Mouse (Mus musculus) inflammation-experienced regulatory T-cells, adult 6 months (primary cell): ENCODE data around the gene Uts2. TPM values are rescaled to one million over a fixed set of nuclear protein-coding genes. Genes with fewer than 3 reads are reported as not detected.

Experiments
- ATAC-seq: one replicate; pipeline ENCODE4 v1.8.0; 2017
- polyA plus RNA-seq, 3 experiments: library from polyadenylated mRNA; unstranded; fragments of 100-300 nt; shearing (Covaris generic); gene quantifications; one replicate each; pipeline ENCODE4 v1.2.1; 2017

The Uts2 gene
- polyA plus RNA-seq = not detected

DNA sequence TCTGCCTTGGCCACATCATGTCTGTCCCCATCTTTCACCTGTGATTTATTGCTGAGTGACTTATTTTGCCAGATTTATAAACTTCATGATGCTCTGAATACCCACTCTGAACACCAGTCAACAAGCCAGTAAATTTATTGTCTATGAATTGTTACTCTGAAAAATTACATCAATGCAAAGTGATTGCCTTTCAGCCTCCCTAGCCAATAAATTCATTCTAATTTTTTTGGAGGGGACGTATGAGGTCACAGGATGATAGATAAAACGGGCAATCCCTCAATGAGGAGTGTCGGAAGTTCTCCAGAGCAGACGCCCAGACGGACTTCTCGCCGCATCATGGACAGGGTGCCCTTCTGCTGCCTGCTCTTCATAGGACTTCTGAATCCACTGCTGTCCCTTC lies at the start of gene Uts2:
Gene Uts2, plus strand, starts transcription at position 301 of the 400 bp plus-strand sequence.
- ATAC-seq = no peak

DNA sequence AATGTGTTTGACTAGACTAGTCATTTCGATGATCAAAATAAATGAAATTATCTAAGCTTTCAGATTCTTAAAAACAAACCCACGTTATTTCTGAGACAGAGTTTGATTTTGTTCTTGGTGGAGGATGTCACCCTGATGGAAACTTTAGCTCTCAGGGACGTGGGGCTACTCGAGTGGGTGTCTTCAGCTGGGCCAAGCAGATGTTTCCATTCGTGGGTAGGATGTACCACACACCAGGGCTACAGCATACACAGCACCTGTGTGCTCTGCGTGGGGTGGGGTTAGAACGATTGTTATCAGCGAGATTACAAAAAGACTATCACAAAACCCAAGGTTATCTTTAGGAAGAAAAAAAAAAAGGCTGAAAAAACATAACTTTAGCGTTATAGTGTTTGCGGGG lies 45.9 kb upstream of the Uts2 start:
- ATAC-seq = peak; percentile 90

DNA sequence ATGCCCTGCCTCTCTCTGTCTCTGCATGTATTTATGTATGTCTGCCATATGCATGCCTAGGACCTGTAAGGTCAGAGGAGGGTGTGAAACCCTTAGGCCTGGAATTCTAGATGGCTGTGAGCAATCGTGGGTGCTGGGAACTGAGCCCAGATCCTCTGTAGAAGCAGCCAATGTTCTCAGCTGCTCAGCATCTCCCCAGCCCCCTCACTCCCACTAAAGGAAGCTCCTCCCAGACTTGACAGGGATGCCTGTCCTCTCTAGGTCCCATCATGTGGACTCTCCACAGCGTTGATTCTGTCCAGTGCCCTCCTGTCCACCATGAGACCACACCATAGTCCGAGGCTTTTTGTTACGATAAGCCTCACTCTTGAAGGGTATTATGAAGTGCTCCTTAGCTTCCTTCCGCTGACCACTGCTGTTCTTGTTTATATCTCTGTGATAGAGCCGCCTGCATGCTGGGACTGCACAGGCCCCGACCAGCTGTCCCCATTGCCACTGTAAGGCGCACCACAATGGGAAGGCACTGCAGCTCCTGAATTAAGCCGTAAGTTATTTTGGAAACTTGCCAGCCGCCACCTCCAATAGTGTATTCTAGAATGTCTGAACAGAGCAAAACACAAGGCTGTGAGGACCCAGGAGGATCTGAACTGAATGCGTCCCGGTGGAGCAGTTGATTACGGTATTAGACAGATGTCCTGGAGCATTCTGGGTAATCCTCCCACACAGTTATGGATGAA lies 40.4 kb upstream of the Uts2 start:
- no peak for ATAC-seq

DNA sequence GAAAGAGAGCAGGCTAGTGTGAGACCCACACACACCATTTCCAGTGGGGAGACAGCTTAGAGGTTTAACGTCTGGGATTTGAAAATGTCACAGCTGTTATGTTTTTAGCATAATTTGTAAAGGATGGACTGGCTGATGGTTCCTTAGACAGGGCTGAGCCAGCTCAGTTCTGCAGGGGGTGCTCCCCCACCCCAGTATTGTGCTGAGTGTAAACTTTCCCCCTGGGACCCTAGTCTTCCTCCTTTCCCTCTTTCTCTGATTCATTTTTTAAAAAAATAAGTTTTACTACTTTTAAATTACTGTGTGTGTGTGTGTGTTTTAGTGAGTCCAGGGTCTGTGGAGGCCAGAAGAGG lies 39.8 kb upstream of the Uts2 start:
- ATAC-seq = no peak

DNA sequence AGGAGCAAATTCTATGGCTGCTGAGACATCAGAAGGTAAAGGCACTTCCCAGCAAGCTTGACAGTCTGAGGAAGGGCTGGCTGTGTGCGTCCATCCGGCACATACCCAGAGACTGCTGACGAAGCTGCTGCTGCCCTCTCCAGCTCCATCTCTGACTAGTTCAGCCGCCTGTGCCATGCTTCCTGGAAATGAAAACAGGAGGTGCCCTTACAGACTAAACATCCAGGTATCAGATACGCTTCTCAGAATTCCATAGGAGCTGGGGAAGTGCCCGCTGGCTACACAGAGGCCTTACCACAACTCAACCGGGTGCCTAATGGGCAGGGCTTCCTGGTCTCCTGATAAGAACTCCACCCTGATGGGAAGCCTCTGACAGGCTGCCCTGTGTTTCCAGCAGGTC lies 38.4 kb upstream of the Uts2 start:
- ATAC-seq = no peak

DNA sequence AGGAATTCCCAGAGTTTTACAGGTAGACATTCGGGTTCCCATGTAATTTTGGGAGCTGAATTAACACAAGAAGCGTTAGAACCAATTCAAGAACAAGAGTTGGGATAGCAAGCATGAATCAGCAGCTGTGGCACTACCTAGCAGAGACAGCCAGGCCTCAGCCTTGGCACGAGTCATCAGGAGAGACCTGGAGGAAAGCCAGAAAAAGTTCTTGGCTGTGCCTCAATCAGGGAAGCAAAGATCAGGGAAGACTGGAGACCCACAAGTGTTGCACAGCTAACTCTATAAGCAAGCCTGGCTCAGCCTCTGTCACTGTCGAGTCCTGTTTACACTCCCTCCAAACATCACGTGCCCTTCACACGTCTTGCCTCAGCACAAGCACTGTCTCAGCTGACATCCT lies 34.7 kb upstream of the Uts2 start:
- ATAC-seq = no peak

DNA sequence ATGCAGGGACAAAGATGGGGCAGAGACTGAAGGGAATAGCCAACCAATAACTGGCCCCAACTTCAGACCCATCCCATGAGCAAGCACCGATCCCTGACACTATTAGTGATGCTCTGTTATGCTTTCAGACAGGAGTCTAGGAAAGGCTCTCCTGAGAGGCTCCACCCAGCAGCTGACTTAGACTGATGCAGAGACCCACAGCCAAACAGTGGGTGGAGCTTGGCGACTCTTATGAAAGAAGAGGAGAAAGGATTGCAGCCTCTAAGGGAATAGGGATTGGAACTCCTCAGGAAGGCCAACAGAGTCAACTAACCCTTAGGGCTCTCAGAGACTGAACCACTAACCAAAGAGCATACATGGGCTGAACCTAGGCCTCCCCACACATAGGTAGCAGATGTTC lies 33.2 kb upstream of the Uts2 start:
- no peak for ATAC-seq

DNA sequence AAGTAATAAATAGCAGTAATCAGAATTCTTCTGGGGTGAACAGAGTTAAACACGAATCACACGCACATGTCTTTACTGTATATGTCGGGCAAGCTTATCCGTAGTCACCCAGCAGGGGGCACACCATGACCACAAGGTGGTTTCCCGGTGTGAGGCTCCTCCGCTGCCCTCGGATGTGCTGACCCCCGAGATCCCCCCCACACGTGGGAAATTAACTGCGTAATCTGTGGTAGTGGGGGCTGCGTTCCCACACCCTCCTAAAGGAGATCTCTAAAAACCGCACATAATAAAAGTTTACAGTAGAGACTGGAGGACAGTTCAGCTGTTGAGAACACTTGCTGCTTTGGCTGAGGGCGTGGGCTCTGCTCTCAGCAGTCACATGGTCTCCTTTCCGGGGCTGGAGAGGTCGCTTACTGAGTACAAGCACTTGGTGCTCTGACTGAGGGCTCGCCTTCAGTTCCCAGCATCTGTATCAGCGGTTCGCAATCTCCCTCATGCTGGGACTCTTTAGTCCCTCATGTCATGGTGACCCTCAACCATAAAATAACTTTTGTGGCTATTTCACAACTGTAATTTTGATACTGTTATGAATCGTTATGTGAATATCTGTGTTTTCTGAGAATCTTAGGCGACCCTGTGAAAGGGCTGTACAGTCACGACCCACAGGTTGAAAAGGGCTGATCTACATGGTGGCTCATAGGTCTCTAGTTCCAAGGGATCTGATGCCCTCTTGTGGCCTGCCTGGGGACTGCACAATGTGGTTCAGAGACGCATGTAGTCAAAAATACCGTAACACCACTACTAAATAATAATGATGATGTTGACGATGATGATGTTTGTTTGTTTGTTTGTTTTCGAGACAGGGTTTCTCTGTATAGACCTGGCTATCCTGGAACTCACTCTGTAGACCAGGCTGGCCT lies 32.0 kb upstream of the Uts2 start:
- peak; percentile 86 for ATAC-seq

DNA sequence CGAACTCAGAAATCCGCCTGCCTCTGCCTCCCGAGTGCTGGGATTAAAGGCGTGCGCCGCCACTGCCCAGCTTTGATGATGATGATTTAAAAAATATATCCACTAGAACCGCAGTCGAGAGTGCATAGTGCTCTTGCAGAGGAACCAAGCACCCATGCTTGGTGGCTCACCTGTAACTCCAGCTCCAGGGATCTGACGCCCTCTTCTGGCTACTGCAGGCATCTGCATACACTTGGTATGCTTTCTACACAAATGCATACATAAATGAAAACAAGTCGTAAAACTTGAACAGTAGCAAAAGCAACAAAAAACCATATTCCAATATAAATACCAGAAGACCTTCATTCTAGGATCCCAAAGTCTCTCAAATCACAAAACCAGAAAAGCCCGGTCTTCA lies 31.3 kb upstream of the Uts2 start:
- ATAC-seq = no peak

DNA sequence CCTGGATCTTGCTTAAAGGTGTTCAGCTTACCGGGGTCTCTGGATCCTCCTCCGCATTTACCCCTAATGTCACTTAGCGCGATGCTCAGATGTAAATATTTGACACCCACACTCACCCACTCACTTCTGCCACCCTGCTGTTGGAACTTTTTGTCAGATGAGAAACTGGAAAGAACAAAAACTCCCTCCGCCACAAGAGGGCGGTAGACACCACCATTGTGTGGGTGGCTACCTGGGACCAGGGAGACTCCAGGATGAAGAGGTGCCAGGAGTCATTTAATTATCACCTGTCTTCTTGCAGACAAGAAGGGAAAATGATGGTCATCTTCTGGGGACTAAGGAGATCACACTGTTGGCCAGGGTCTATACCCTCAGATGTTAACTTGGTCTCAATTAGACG lies 30.3 kb upstream of the Uts2 start:
- ATAC-seq = no peak

DNA sequence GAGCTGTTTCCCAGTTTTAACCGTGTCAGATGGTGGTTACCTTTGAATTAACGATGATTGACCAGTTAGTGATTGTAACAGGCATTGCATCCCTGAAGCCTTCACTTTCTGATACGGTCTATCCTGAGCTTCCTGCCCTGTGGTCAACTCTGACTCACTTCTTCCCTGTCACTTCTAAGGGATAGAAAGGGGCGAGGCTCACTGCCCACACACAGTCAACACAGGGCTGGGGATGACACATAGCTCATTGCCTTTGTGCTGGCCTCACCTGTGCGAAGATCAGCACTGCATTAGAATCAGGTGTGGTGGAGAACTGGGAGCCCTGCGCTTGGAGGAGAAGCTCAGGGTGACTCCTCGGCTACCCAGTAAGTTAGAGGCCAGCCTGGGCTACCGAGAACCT lies 27.9 kb upstream of the Uts2 start:
- ATAC-seq = no peak

DNA sequence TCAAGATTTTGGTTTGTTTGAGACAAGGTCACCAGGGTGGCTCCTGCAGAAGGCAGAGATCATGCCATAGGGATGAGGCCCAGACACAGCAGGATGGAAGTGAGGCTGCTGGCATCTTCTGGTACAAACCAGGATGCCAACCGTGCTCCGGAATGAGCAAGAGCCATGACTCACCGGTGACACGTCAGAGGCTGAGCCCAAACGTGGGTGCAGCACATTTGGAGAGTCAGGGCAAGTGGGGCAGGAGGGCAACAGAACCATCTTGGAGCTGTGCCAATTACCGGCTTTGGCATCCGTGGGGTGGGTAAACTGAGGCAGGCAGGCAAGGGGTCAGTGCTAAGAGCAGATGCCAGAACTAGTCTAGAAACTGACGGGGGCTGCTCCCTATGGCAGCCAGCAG lies 23.6 kb upstream of the Uts2 start:
- no peak for ATAC-seq

DNA sequence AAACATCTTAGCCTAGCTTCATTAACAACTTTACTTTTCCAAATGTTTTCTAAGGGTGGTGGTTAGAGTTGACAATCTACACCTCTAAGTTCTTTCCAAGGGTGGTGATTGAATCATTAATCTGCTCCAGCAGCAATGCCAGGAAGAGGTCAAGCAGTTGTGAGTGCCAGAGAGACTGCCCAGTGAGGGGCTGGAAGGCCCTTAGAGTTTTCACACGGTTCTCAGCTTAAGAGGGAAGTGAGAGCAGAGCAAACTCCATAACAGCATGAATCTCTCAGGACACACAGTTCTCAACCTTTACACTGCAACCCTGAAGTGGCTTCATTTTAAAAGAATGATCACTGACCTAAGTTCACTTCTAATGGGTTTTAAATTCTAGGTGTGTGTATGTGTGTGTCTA lies 21.8 kb upstream of the Uts2 start:
- ATAC-seq = no peak

DNA sequence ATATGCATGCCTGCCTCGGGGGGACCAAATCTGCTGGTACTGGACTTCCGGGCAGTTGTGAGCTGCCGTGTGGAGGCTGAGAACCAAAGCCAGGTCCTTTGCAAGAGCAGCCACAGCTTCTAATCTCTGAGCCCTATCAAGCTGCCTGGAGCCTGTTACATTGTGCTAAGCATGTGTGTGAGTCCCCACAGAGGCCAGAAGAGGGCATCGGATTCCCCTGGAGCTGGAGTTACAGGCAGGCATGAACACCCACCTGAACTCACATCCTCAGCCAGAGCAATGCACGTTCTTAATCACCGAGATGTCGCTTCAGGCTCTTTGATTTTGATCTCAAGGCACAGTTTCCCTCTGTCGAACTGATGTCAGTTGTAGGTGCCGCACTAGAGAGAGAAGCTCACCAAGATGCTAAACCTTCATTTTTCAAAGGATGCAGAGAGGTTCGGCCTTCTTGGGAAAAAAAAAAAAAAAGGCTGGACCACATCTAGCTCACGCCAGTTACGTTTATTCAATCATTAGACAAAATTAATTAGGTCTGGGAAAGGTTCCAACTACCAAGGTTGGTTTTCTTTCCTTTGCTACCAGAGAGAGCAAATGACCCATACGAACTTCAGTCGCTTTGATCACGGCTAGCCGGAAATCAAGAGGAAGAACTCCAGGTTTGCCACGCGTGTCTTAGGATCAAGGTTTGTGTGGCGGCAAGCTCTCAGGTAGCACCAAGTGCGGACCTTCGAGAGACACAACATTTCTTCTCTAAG lies 18.6 kb upstream of the Uts2 start:
- ATAC-seq = no peak

DNA sequence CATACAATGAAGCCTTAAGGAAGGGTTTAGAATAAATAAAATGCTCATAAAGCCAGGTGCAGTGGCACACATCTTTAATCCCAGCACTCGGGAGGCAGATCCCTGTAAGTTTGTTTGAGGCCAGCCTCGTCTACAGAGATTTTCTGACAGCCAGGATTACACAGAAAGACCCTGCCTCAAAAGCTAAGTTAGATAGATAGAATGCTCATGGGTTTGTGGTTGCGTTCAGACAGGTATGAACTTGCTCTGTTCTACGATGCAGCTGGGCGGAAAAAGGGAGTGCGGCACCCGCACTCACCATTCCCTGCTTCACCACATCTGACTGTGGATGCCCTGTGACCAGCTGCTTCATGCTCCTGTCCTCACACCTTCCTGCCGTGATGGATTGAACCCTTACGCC lies 17.4 kb upstream of the Uts2 start:
- no peak for ATAC-seq

DNA sequence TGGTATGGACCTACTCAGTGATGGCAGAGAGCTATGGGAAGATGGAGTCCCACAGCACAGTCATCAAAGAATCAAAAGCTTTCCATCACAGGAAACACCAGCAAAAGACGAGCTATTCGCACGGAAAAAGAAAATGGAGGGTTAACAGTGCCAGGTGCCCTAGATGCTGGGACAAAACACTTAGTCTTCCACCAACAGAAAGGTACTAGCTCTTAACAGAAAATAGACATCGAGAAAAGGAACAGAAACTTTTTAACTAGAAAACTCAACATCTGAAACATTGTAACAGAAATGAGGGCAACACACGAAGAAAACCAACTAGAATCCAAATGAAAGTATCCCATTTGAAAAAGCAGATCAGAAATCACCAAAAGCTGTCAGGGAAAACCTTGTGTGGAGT lies 16.7 kb upstream of the Uts2 start:
- no peak for ATAC-seq

DNA sequence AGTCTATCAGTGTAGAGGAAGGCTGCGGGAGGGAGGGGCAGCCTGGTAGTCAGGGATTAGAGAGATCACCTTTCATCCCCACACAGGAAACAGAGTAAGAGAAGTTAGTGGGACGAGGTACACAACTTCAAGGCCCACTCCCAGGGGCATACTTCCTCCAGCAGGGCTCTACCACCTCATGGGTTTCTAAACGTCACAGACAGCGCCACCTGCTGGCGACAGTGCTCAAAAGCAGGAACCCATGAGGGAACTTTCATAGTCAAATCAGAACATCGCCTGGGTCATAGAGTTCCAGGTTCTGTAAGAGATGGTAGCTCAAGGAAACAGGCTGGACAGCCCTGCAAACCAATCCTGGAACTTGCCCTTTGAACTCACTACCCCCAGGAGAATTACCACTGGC lies 6.7 kb upstream of the Uts2 start:
- ATAC-seq = no peak

DNA sequence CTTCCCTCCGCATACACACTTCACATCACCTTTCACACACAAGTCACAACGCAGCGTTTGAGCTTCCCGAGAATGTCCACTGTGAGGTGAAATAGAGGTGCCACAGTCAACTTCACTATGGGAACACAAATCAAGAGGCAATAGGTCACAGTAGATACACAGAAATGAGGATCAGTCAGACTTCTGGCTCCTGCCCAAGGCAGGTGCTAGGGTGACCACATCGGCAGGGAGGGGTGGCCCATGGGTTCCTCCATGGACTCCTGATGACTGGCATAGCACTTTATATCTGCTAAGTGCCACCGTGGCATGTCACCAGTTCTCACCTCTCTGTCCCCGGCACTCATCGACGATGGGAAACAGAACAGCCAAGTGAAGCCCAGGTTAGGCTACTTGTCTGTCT lies 1.7 kb downstream of the Uts2 start:
- no peak for ATAC-seq

DNA sequence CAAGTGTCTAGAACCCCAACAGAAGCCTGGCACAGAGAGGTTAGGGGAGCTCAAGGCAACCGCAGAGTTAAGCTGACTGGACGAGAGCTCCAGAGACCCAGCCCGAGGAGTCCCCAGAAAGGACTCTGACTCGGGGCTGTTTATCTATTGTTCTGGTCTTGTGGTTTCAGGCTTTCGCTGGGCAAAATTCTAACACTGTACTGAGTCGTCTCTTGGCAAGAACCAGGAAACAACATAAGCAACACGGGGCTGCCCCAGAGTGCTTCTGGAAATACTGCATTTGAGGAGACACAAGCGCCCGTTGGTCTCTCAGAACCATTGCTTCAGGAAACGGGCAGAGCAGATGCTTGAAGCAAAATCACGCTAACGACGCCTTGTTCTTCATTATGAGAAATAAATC lies 4.5 kb downstream of the Uts2 start:
- no peak for ATAC-seq

DNA sequence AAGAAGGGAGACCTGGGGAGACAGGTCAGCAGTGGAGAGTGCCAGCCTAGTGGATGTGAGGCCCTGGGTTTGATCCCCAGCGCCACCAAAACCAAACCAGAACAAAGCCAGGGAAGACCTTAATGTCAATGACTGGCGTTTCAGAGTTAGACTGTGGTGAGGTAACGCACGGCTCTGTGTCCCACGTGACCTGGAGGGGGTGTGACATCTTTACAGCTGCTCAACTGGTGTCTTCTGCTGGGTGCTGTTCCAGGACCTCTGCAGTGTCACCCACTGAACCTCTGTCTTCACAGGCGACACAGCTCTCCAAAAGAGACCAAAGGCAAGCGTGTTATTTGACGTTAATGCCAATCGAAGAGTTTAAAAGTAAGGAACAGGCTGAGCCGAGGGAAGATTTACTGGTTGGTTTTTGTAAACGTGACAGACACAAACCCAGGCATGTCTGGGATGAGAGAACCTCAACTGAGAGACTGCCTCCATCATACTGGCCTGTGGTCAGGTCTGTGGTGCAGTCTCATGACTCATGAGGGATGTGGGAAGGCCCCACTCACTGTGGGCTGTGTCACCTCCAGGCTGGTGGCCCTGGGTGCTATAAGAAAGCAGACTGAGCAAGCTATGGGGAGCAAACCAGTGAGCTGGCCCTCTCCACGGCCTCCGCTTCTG lies 8.9 kb downstream of the Uts2 start:
- peak; percentile 46 for ATAC-seq

DNA sequence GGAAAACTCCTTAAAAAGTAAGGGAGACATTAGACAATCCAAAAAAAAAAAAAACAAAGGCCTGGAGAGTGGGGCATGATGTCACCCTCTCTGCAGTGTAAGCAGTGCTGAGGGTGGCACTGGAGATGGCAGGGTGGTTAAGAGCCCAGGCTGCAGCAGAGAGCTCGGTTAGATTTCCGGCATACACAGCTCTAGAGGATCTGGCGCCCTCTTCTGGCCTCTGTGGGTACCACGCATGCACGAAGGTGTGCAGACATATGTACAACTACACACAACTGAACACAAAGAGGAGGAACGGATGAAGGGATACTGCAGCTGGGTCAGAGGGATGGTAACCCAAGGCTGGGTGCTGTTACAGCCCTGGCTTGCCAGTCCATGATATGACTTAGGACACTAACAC lies 10.0 kb downstream of the Uts2 start:
- no peak for ATAC-seq

DNA sequence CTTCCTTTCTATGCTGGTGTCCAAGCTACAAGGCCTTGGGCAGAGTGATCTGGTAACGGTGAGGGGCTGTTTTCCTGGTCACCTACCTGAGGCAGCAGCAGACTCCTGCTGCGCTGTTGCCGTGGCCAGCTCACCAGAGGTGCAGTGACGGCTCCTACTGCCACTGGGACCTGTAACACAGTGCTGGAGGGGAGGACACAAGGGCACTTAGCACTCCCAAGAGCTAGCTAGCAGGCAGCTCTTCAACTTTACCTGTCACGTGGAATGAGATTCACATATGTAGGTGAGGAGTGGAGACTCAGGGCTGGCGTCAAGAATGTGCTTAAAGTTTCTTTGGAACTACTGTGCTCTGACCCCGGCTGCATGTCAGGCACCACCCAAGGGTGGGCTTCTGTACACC lies 13.4 kb downstream of the Uts2 start:
- no peak for ATAC-seq

DNA sequence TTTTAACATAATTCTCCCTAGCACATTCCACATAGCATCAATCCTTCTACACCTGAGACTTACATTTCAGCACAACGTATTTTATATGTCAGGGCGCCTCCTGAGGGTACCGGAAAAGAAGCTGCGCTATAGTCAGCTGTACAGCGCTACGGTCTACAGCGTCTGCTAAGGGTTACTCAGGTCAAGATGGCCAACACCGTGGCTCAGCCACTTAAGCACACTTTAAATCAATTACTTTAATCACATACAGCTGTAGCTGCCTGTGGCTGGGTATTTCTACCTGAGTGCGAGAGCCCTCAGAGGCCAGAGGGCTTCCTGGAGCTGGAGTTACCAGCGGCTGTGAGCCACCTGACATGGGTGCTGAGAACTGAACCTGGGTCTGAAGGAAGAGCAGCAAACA lies 19.0 kb downstream of the Uts2 start:
- ATAC-seq = no peak
